Mouse (Mus musculus) heart, postnatal 0 days (tissue): ENCODE measurements at regions not wholly inside any gene's neighbourhood (a gene's known extent, or its start where the extent isn't known, plus 50 kb on each side); places are given as distances from the start of the nearest gene placed in this dataset.

Experiments
- ATAC-seq: fragments of 200-750 bp; cut with Nextera tagmentation; 2 replicates; pipeline ENCODE4 v1.8.0; 2017; ENCODE audit warnings: low read depth, moderate number of reproducible peaks, moderate library complexity; ENCODE audit not compliant: insufficient read depth
- DNase-seq: peaks from one replicate; pipeline ENCODE4 v3.0.0-alpha.2; 2016; ENCODE audit warnings: low spot score
- H3K27ac ChIP-seq: fragments of 300-500 bp; sonication (generic); 2 replicates; pipeline ENCODE4 v1.5.1; 2014; ENCODE audit warnings: low read depth, mild to moderate bottlenecking
- H3K27me3 ChIP-seq: fragments of 300-500 bp; sonication (generic); 2 replicates; pipeline ENCODE4 v1.6.1; 2014; ENCODE audit warnings: low read length, mixed read lengths; ENCODE audit not compliant: control insufficient read depth, insufficient read depth
- H3K36me3 ChIP-seq: fragments of 300-500 bp; sonication (generic); replicated peaks from 2 replicates; pipeline ENCODE4 v1.6.1; 2014; ENCODE audit warnings: low read length, mixed read lengths; ENCODE audit not compliant: control insufficient read depth, insufficient read depth
- H3K4me1 ChIP-seq: fragments of 300-500 bp; sonication (generic); 2 replicates; pipeline ENCODE4 v1.6.1; 2014; ENCODE audit warnings: antibody characterized with exemption; ENCODE audit not compliant: control insufficient read depth, insufficient read depth
- H3K4me2 ChIP-seq: fragments of 300-500 bp; sonication (generic); 2 replicates; pipeline ENCODE4 v1.6.1; 2014; ENCODE audit warnings: low read depth, mild to moderate bottlenecking, low read length, moderate library complexity
- H3K4me3 ChIP-seq: fragments of 300-500 bp; sonication (generic); 2 replicates; pipeline ENCODE4 v1.5.1; 2014; ENCODE audit warnings: low read depth, low read length
- H3K9ac ChIP-seq: fragments of 300-500 bp; sonication (generic); replicated peaks from 2 replicates; pipeline ENCODE4 v1.6.1; 2014; ENCODE audit warnings: low read depth, low read length, mixed read lengths
- H3K9me3 ChIP-seq: fragments of 300-500 bp; sonication (generic); replicated peaks from 2 replicates; pipeline ENCODE4 v1.6.1; 2016; ENCODE audit warnings: low read length; ENCODE audit not compliant: control insufficient read depth
- CTCF ChIP-seq: IDR thresholded peaks from 2 replicates; pipeline ENCODE4 v1.5.1; 2016; ENCODE audit warnings: antibody characterized with exemption, control low read depth, low read depth
- EP300 ChIP-seq: IDR thresholded peaks from 2 replicates; pipeline ENCODE4 v1.6.1; 2016; ENCODE audit warnings: antibody characterized with exemption, low read depth
- WGBS: fragments of 180-500 bp; shearing (Covaris S2); extraction: QIAGEN DNeasy Blood & Tissue Kit; methylation state at CpG from one replicate; pipeline ENCODE4 v1.1.7; 2014; 5-methylcytosine and 5-hydroxymethylcytosine counted together

DNA sequence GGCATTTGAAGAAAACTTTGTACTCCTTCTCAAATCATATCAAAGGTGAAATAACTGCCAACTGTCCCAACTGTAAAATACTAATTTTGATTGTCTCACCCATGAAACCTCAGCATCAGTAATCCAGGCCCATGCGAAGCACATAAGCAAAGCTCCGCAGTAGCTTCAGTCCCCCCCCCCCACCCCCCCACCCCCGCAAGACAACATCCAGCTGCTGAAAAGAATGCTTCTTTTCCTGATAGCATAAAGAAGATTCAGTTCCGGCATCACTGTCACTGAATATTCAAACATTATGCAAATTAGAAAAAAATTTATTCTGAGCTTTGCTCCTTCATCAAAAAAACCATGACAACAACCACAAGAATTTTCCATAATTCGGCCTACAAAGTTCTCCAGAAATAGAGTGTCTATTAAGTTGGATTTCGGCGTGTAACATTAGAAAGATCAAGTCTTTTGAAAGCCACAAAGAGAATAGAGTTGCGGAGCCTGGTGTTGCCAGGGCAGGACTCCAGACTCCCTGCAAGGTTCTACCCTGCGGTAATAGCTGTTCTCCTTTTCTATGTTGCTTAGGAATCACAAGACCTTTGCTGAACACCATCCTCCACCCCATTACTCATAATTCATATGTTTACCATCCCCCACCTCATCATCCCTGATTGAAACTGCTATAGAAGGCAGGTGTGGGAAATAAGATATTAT is 77.9 kb upstream of the Asb5 start:
- H3K9me3 ChIP-seq, result no peaks in the 10 kb centered on the region
- no peak overlapping the region for H3K27ac ChIP-seq
- TF ChIP-seq EP300, result no peak
- TF ChIP-seq CTCF, result no peak
- ATAC-seq (no peak), DNase-seq (no peak)
- H3K36me3 ChIP-seq, result no peaks in the 10 kb centered on the region
- no peaks in the 10 kb centered on the region for H3K4me1 ChIP-seq
- H3K4me2 ChIP-seq, result no peak overlapping the region
- WGBS, result 79% methylated on average over 9 of the region's 9 CpGs
- no peaks in the 10 kb centered on the region for H3K27me3 ChIP-seq
- no peak overlapping the region for H3K4me3 ChIP-seq
- H3K9ac ChIP-seq, result no peak overlapping the region

- H3K4me2 ChIP-seq, result no peak overlapping the region
- H3K27ac ChIP-seq, result no peak overlapping the region
- no peak for TF ChIP-seq CTCF
- TF ChIP-seq EP300, result no peak
- H3K9me3 ChIP-seq, result peaks cover 4% of the 10 kb centered on the region
- H3K4me3 ChIP-seq, result no peak overlapping the region
- no peak overlapping the region for H3K9ac ChIP-seq
- no peak for ATAC-seq
- H3K4me1 ChIP-seq, result 0 out of 2 replicates have a peak, but pooled peaks cover 5% of the 10 kb centered on the region
- H3K36me3 ChIP-seq, result no peaks in the 10 kb centered on the region
- no peaks in the 10 kb centered on the region for H3K27me3 ChIP-seq
- no peak for DNase-seq
- WGBS, result 18% methylated on average over 5 of the region's 5 CpGs
Observed at GRCm38 (mm10) chr8:54464977-54465376, 64.4 kb upstream of the Asb5 start.

- H3K27me3 ChIP-seq, result no peaks in the 10 kb centered on the region
- no peak for TF ChIP-seq CTCF
- TF ChIP-seq EP300, result no peak
- H3K27ac ChIP-seq, result no peak overlapping the region
- no peak overlapping the region for H3K9ac ChIP-seq
- DNase-seq (no peak), ATAC-seq (no peak)
- H3K4me3 ChIP-seq, result no peak overlapping the region
- H3K4me2 ChIP-seq, result no peak overlapping the region
- no peaks in the 10 kb centered on the region for H3K36me3 ChIP-seq
- 32% methylated on average over 3 of the region's 3 CpGs for WGBS
- H3K4me1 ChIP-seq, result 0 out of 2 replicates have a peak, but pooled peaks cover 5% of the 10 kb centered on the region
- peaks cover 4% of the 10 kb centered on the region for H3K9me3 ChIP-seq
Observed at GRCm38 (mm10) chr8:54465458-54466102, 63.8 kb upstream of the Asb5 start.
